Mouse (Mus musculus) testis, adult 2 months (tissue): ENCODE data around the gene Hoxd10. TPM values are rescaled to one million over a fixed set of nuclear protein-coding genes. Genes with fewer than 3 reads are reported as not detected.

Source experiments
- H3K27ac ChIP-seq: fragments of 200-500 bp; 2 replicates; pipeline ENCODE4 v1.5.1; 2012; ENCODE audit warnings: low read depth, low read length; ENCODE audit not compliant: control insufficient read depth, insufficient read depth
- H3K27me3 ChIP-seq: fragments of 200-500 bp; 2 replicates; pipeline ENCODE4 v1.6.1; 2012; ENCODE audit warnings: mild to moderate bottlenecking, low read length, moderate library complexity; ENCODE audit not compliant: control insufficient read depth, insufficient read depth
- H3K36me3 ChIP-seq: fragments of 200-500 bp; 2 replicates; pipeline ENCODE4 v1.6.1; 2012; ENCODE audit warnings: mild to moderate bottlenecking, low read length; ENCODE audit not compliant: control insufficient read depth, insufficient read depth
- H3K4me1 ChIP-seq: fragments of 200-500 bp; 2 replicates; pipeline ENCODE4 v1.6.1; 2012; ENCODE audit warnings: low read length; ENCODE audit not compliant: control insufficient read depth, insufficient read depth
- H3K4me3 ChIP-seq: fragments of 200-500 bp; 2 replicates; pipeline ENCODE4 v1.5.1; 2012; ENCODE audit warnings: low read depth, mild to moderate bottlenecking, low read length, moderate library complexity, mixed read lengths; ENCODE audit not compliant: control insufficient read depth
- CTCF ChIP-seq: fragments of 200-500 bp; IDR thresholded peaks from 2 replicates; pipeline ENCODE4 v1.5.1; 2012; ENCODE audit warnings: low read depth, mild to moderate bottlenecking, inconsistent platforms, low read length, moderate library complexity; ENCODE audit not compliant: control insufficient read depth, insufficient read depth, insufficient replicate concordance
- POLR2A ChIP-seq: fragments of 200-500 bp; IDR thresholded peaks from 2 replicates; pipeline ENCODE4 v1.6.1; 2012; ENCODE audit warnings: low read depth, mild to moderate bottlenecking, inconsistent platforms, low read length, moderate library complexity; ENCODE audit not compliant: control insufficient read depth
- polyA plus RNA-seq: library from polyadenylated mRNA; depleted of rRNA; stranded (reverse); fragments of >200 nt; gene quantifications from 2 replicates; pipeline ENCODE4 v1.2.3, GENCODE M21; 2012

The Hoxd10 gene
- polyA plus RNA-seq, 1 experiment: 0.73 TPM

DNA sequence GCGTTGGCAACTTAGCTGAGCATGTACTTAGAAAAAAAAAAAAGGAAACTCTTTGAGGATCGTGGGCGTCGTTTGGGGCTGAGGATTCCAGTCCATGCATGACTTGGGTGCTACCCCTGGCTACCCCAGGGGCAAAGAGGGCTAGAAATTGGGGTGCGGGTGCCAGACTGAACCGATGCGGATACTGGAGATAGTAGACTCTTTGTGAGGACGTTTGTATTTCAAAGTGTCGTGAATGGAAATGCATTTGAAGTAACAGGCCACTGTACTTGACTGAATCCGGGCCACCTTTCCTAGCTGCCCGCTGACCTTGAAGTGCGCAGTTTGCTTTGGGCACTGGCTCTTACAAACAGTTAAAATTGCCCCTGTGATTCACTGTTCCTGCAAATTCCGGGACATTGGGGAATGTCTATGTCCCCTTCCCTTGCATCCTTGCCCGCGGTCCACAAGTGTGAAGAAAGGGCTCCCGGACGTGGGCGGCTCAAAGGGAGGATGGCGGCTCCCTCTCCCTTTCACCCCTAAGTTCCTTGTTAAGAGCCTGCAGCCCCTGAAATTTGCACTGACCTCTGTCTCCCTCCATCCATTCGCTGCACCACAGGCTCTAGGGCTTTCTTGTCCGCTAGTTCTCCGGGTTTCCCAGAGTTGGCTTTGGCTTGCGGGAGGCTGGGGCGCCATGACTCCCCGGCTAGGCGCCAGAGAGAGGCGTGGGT lies 4.6 kb upstream of the Hoxd10 start:
- Histone ChIP-seq H3K27ac (no peak overlapping the region), H3K4me3 (no peak overlapping the region), H3K36me3 (no peaks in the 10 kb centered on the region), H3K27me3 (peaks cover 14% of the 10 kb centered on the region), H3K4me1 (peaks cover 10% of the 10 kb centered on the region)
- no peak for TF ChIP-seq CTCF
- no peak for TF ChIP-seq POLR2A

DNA sequence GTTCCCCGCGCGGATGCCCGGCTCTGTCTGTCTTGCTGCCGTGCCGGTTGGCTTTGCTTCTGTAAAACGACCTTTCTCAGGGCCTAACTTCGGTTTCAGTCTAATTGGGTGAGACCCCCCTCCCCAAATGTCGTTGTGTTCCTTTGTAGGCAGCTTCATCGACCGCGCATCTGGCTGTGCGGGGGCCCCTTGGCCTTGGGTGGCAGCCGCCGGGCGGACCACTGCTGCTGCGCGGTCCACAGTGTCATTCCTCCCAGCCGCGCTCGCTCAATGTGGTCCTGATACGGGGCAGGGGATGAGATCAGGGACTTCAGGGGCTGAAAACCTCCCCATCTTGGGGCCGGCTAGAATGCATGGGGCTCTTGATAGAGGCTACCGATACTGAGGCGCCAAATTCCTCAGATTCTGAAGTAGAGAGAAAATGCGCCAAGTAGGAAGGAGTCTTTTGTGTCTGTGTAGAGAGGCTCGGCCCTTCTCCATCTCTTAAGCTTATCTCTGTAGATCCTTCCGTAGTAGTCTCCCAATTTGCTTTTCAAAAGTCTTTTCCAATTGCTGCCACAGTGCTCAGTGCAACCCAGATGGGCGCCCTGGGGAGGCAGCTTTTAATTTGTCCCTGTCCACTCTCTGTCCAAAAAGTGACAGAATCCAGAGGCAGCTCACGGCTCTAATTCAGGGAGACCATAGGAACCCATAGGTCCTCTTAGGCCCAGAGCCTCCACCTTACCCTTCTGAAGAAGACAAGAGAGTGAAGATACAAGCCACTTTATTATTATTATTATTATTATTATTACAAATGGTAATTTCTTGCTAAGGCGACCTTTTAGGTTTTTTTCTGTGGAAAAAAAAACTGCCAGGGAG lies 3.8 kb upstream of the Hoxd10 start:
- H3K36me3 ChIP-seq: no peaks in the 10 kb centered on the region
- no peak for TF ChIP-seq POLR2A
- no peak for TF ChIP-seq CTCF
- no peak overlapping the region for H3K27ac ChIP-seq
- H3K27me3 ChIP-seq: peaks cover 16% of the 10 kb centered on the region
- no peak overlapping the region for H3K4me3 ChIP-seq
- H3K4me1 ChIP-seq: peaks cover 4% of the 10 kb centered on the region; the same call in 1 of the 2 replicates

DNA sequence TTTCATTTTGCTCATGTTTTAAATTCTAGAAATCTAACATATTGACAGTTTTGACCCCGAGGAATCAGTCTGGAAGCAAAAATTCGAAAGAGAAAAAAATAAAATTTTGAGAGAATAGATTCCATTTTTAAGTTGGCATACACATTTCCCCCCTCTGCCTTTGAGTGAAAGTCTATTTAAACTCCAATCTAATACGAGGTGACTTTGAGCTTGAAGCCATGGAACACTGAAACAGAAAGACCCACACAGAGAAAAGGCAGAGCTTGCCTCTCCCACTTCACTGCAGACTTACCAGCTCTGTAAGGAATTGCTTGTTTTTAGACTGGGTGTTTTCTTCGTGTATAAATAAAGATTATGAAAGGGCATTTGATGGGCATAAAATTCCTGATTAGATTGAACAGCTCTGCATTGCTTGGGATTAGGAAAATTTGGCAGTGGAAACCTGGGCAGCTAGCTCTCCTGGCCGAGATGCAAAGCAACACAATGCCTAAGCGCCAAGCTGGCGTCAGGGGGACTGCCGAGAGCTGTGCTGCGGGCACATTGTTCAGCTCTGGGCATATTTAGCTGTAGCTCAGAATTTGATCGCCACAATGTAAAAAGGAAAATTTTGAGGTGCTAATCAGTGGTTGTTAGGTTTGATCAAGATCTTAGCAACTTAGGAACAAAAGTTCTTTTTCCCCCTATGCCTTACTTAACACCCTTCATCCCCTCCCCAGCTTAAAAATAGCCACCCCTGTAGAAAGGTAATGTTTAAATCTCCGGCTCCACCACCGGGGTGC lies 2.7 kb upstream of the Hoxd10 start:
- Histone ChIP-seq H3K36me3 (no peaks in the 10 kb centered on the region), H3K4me1 (peaks cover 4% of the 10 kb centered on the region; the same call in 1 of the 2 replicates), H3K27me3 (peaks cover 17% of the 10 kb centered on the region), H3K27ac (no peak overlapping the region; the same call in 1 of the 2 replicates), H3K4me3 (no peak overlapping the region)
- TF ChIP-seq CTCF (no peak), POLR2A (no peak)

DNA sequence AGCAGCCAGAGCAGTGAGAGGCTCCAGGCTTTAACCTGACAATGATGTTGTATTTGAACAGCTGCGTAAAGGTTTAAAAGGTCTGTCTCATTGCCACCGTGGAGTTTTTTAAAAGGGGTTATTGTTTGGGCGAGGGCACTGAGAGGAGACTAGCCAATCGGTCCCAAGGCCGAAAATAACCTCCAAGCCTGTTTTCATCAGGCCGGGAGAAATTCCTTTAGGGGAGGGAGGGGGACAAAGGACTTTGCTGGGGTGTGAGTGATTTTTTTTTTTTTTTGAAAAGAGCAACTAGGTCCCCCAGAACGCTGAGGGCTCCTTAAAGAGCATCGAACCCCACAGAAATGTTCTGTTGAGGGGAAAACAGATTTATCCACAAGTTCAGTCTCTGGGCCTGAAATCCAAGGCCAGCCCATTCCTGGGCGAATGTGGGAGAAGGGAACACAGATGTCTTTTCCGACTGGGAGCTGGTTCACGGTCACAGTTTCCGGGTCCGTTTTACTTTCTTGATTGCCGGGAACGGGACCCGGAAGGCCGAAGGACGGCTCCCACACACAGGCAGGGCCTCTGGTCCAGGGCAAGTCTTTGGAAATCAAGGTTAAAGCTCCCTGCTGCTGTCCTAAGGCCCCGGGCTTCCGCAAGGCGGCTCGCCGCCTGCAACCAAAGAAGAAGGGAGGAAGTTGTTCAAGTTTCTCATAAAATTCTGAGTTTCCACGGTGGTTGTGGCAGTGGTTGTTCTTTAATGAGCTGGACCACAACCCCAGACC lies 2.0 kb upstream of the Hoxd10 start:
- H3K4me1 ChIP-seq: peaks cover 4% of the 10 kb centered on the region; the same call in 1 of the 2 replicates
- no peak overlapping the region; the same call in none of the 2 replicates for H3K27ac ChIP-seq
- H3K36me3 ChIP-seq: no peaks in the 10 kb centered on the region
- H3K27me3 ChIP-seq: peaks cover 17% of the 10 kb centered on the region
- no peak for TF ChIP-seq CTCF
- no peak for TF ChIP-seq POLR2A
- no peak overlapping the region for H3K4me3 ChIP-seq

DNA sequence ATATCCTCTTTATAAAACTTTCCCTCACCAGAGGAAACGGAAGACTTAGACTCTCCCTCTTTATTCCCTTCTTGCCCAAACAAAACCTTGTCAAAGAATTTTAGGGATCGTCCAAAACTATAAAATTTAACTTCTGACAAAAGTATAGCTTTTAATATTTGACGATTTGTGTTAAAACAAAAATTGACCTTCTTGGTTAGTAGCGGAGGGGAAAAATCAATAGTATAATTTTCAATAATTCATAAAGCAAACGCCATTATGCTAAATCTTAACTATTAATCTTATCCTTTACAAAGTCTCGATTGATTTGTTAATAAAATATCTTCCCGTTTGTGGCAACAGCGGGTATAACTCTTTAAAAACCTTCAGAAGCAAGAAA lies 1.4 kb upstream of the Hoxd10 start:
- peaks cover 4% of the 10 kb centered on the region; the same call in 1 of the 2 replicates for H3K4me1 ChIP-seq
- no peaks in the 10 kb centered on the region for H3K36me3 ChIP-seq
- peaks cover 15% of the 10 kb centered on the region for H3K27me3 ChIP-seq
- TF ChIP-seq CTCF (no peak), POLR2A (no peak)
- no peak overlapping the region for H3K4me3 ChIP-seq
- H3K27ac ChIP-seq: no peak overlapping the region

DNA sequence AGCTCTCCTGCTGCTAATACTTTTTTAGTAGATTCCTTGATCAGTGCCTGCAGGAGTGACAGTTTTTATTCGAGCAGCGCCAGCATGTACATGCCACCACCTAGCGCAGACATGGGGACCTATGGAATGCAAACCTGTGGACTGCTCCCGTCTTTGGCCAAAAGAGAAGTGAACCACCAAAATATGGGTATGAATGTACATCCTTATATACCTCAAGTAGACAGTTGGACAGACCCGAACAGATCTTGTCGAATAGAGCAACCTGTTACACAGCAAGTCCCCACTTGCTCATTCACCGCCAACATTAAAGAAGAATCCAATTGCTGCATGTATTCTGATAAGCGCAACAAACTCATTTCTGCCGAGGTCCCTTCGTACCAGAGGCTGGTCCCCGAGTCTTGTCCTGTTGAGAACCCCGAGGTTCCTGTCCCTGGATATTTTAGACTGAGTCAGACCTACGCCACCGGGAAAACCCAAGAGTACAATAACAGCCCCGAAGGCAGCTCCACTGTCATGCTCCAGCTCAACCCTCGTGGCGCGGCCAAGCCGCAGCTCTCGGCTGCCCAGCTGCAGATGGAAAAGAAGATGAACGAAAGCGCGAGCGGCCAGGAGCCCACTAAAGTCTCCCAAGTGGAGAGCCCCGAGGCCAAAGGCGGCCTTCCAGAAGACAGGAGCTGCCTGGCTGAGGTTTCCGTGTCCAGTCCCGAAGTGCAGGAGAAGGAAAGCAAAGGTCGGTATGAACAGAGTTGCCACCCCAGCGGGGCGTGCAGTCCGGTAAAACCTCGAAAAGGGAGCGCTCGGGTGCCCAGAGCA lies 477 bp downstream of the Hoxd10 start:
- H3K4me1 ChIP-seq: peaks cover 7% of the 10 kb centered on the region; the same call in 1 of the 2 replicates
- TF ChIP-seq CTCF: no peak
- TF ChIP-seq POLR2A: no peak
- no peaks in the 10 kb centered on the region for H3K36me3 ChIP-seq
- peak overlapping the region; percentile 69 for H3K4me3 ChIP-seq
- peaks cover 18% of the 10 kb centered on the region for H3K27me3 ChIP-seq
- peak overlapping the region; percentile 78 for H3K27ac ChIP-seq
